Mouse (Mus musculus) CD4-positive, CD25-positive, alpha-beta regulatory T cell, adult 4 months (primary cell): ENCODE data around the gene Olfr1396. TPM values are rescaled to one million over a fixed set of nuclear protein-coding genes. Genes with fewer than 3 reads are reported as not detected.

Experiments used
- polyA plus RNA-seq, 2 experiments: library from polyadenylated mRNA; unstranded; fragments of 100-300 nt; shearing (Covaris generic); gene quantifications; one replicate each; pipeline ENCODE4 v1.2.1; 2017

Gene Olfr1396
- polyA plus RNA-seq, 2 experiments from 2014 or later = 0.35 to 0.47 TPM

Other genes starting within 250 kb of the Olfr1396 start
- 100 to 1,000 TPM; 189 to 229 TPM for gene Irgm1, start 243.2 kb downstream of the Olfr1396 start, polyA plus RNA-seq
- gene Gm5431, start 212.7 kb downstream of the Olfr1396 start, polyA plus RNA-seq = 1 to 10 TPM in 1 of 2 experiments, under 1 TPM in 1; 0.39 to 1.1 TPM
- 100 to 1,000 TPM; 248 to 283 TPM for gene Psme2b, start 168.7 kb downstream of the Olfr1396 start, polyA plus RNA-seq
- 1 to 10 TPM in 1 of 2 experiments, under 1 TPM in 1; 0.92 to 1.1 TPM for gene Olfr56, start 136.0 kb downstream of the Olfr1396 start, polyA plus RNA-seq
- 100 to 1,000 TPM; 159 to 268 TPM for gene 9930111J21Rik1, start 135.5 kb downstream of the Olfr1396 start, polyA plus RNA-seq
- gene Gm12185, start 122.6 kb downstream of the Olfr1396 start, polyA plus RNA-seq = 1 to 10 TPM; 7.0 to 8.0 TPM
- gene Tgtp1, start 120.7 kb downstream of the Olfr1396 start, polyA plus RNA-seq = 100 to 1,000 TPM; 337 to 352 TPM
- 100 to 1,000 TPM; 148 to 213 TPM for gene 9930111J21Rik2, start 63.6 kb downstream of the Olfr1396 start, polyA plus RNA-seq
- 100 to 1,000 TPM; 424 to 495 TPM for gene Tgtp2, start 50.7 kb downstream of the Olfr1396 start, polyA plus RNA-seq
- gene Ifi47, start 38.3 kb downstream of the Olfr1396 start, polyA plus RNA-seq = 100 to 1,000 TPM; 473 to 495 TPM
- not detected for gene Olfr1395, start 27.4 kb upstream of the Olfr1396 start, polyA plus RNA-seq
- gene Olfr1394, start 39.5 kb upstream of the Olfr1396 start, polyA plus RNA-seq = not detected
- under 1 TPM in 1 of 2 experiments, not detected in 1; 0.35 TPM for gene Btnl9, start 72.3 kb upstream of the Olfr1396 start, polyA plus RNA-seq
- 10 to 100 TPM; 60.2 to 62.0 TPM for gene Zfp62, start 88.4 kb upstream of the Olfr1396 start, polyA plus RNA-seq
- gene Mgat1, start 129.3 kb upstream of the Olfr1396 start, polyA plus RNA-seq = 100 to 1,000 TPM in 1 of 2 experiments, 10 to 100 TPM in 1; 70.9 to 106 TPM
- gene Olfr1393, start 163.4 kb upstream of the Olfr1396 start, polyA plus RNA-seq = under 1 TPM in 1 of 2 experiments, not detected in 1; 0.28 TPM
- not detected for gene Olfr1392, start 170.4 kb upstream of the Olfr1396 start, polyA plus RNA-seq
- gene Olfr10, start 189.9 kb upstream of the Olfr1396 start, polyA plus RNA-seq = not detected
- gene Olfr1391, start 207.9 kb upstream of the Olfr1396 start, polyA plus RNA-seq = not detected
- gene Olfr1390, start 220.3 kb upstream of the Olfr1396 start, polyA plus RNA-seq = not detected